Mouse (Mus musculus) lung, postnatal 0 days (tissue): ENCODE measurements around the gene Ugt1a10. TPM values are rescaled to one million over a fixed set of nuclear protein-coding genes. Genes with fewer than 3 reads are reported as not detected.
A peak's percentile ranks its signal among the peaks of the same experiment; 100 is the strongest.
"Not testable (repeated sequence)": the region's sequence is repeated elsewhere in the genome, so short reads cannot be mapped to it uniquely, and the experiment has no call there.

Source experiments
- ATAC-seq: fragments of 200-750 bp; cut with Nextera tagmentation; 2 replicates; pipeline ENCODE4 v1.8.0; 2017; ENCODE audit warnings: moderate library complexity
- DNase-seq: peaks from one replicate; pipeline ENCODE4 v3.0.0-alpha.2; 2016; ENCODE audit warnings: low spot score
- H3K27ac ChIP-seq: fragments of 300-500 bp; sonication (generic); 2 replicates; pipeline ENCODE4 v1.5.1; 2014; ENCODE audit warnings: antibody characterized with exemption, mild to moderate bottlenecking, low read length, mixed read lengths
- H3K27me3 ChIP-seq: fragments of 300-500 bp; sonication (generic); replicated peaks from 2 replicates; pipeline ENCODE4 v1.6.1; 2014; ENCODE audit warnings: low read length, mixed read lengths; ENCODE audit not compliant: insufficient read depth
- H3K36me3 ChIP-seq: fragments of 300-500 bp; sonication (generic); 2 replicates; pipeline ENCODE4 v1.6.1; 2014; ENCODE audit warnings: low read length, mixed read lengths; ENCODE audit not compliant: insufficient read depth
- H3K4me1 ChIP-seq: fragments of 300-500 bp; sonication (generic); 2 replicates; pipeline ENCODE4 v1.6.1; 2014; ENCODE audit warnings: antibody characterized with exemption, low read depth, low read length, mixed read lengths; ENCODE audit not compliant: insufficient read depth
- H3K4me2 ChIP-seq: fragments of 300-500 bp; sonication (generic); replicated peaks from 2 replicates; pipeline ENCODE4 v1.6.1; 2014; ENCODE audit warnings: low read depth, mild to moderate bottlenecking, low read length, moderate library complexity, mixed read lengths
- H3K4me3 ChIP-seq: fragments of 300-500 bp; sonication (generic); 2 replicates; pipeline ENCODE4 v1.5.1; 2014; ENCODE audit warnings: low read depth, low read length
- H3K9ac ChIP-seq: fragments of 300-500 bp; sonication (generic); replicated peaks from 2 replicates; pipeline ENCODE4 v1.6.1; 2014; ENCODE audit warnings: low read depth, mild to moderate bottlenecking
- H3K9me3 ChIP-seq: fragments of 300-500 bp; sonication (generic); 2 replicates; pipeline ENCODE4 v1.6.1; 2016; ENCODE audit warnings: low read length, mixed read lengths
- CTCF ChIP-seq: IDR thresholded peaks from 2 replicates; pipeline ENCODE4 v1.5.1; 2016; ENCODE audit warnings: antibody characterized with exemption, mild to moderate bottlenecking
- EP300 ChIP-seq: IDR thresholded peaks from 2 replicates; pipeline ENCODE4 v1.6.1; 2016; ENCODE audit warnings: antibody characterized with exemption, mild to moderate bottlenecking, control low read depth
- WGBS: fragments of 180-500 bp; shearing (Covaris S2); extraction: QIAGEN DNeasy Blood & Tissue Kit; methylation state at CpG from one replicate; pipeline ENCODE4 v1.1.7; 2014; 5-methylcytosine and 5-hydroxymethylcytosine counted together
- polyA plus RNA-seq: library from polyadenylated mRNA; unstranded; fragments of >200 nt; fragmentation: Nextera tagmentation; extraction: Ambion mirVana; gene quantifications from 2 replicates; pipeline ENCODE4 v1.2.1, GENCODE M21; 2015

Ugt1a10 gene
- polyA plus RNA-seq, 1 experiment from 2014 or later = not detected

DNA sequence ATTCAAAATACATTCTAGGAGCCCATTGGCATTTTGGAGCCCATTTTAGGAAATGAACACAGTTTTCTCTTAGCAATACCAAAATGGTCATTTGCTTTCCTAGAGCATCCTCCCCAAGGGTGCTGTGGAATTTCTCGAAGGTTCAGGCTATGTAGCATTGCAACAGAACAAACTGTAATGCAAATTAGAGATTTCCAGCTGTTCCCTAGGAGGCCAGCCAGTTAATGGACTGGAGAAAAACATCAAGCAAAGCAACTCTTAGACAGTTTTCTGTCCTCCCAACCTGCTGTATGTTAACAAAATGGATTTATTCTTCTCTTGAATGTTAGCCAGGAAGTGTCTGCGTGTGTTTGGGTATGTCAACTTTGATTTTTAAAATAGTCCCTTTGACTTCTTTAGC lies 81.5 kb downstream of the Ugt1a10 start:
- ATAC-seq (no peak), DNase-seq (peak; percentile 19)
- TF ChIP-seq EP300 (no peak), CTCF (no peak)
- Histone ChIP-seq H3K4me1 (peaks cover 8% of the 10 kb centered on the region; the same call in 1 of the 2 replicates), H3K9me3 (no peaks in the 10 kb centered on the region), H3K27me3 (no peaks in the 10 kb centered on the region), H3K4me2 (no peak overlapping the region), H3K4me3 (no peak overlapping the region), H3K9ac (no peak overlapping the region), H3K27ac (no peak overlapping the region), H3K36me3 (no peaks in the 10 kb centered on the region)
- 39% methylated on average over 2 of the region's 2 CpGs for WGBS

DNA sequence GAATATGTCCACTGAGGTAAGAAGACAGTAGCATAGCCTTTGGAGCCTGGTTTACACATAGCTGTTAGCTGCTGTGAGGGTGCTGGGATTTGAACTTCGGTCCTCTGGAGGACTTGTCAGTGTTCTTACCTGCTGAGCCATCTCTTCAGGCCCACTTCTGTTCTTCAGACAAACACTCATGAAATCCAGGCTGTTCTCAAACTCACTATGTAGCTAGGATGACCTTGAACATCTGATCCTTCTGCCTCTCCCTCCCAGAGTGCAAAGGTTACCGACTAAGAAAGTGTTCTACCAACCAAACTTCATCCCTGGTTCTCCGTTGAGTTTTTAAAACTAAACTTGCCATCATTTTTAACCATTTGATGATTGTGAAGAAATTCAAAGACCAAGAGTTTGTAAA lies 82.1 kb downstream of the Ugt1a10 start:
- no peaks in the 10 kb centered on the region for H3K9me3 ChIP-seq
- 71% methylated on average over 3 of the region's 3 CpGs for WGBS
- no peak overlapping the region for H3K27ac ChIP-seq
- no peak overlapping the region for H3K4me3 ChIP-seq
- H3K9ac ChIP-seq = no peak overlapping the region
- DNase-seq (no peak), ATAC-seq (no peak)
- TF ChIP-seq CTCF (no peak), EP300 (no peak)
- H3K4me2 ChIP-seq = no peak overlapping the region
- no peaks in the 10 kb centered on the region for H3K27me3 ChIP-seq
- no peaks in the 10 kb centered on the region for H3K36me3 ChIP-seq
- peaks cover 8% of the 10 kb centered on the region; the same call in 1 of the 2 replicates for H3K4me1 ChIP-seq

DNA sequence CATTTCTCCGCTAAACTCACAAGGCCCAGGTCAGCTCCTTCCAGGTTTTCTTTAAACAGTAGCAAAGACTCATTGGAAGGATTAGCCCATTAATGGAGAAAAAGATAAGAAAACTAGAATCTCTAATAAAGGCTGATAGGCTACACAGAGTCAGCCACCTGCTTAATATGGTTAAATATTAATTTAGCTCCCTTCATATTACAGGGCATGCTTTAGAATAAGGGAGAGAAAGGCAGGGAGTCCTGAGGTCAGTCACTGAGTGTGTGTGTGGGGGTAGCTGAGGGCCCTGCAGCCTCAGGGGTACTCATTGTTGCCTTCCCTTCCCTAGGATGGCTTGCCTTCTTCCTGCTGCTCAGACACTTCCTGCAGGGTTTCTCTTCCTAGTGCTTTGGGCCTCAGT lies 83.0 kb downstream of the Ugt1a10 start:
- DNase-seq = no peak
- no peak overlapping the region for H3K4me2 ChIP-seq
- H3K4me1 ChIP-seq = peaks cover 8% of the 10 kb centered on the region; the same call in 1 of the 2 replicates
- H3K4me3 ChIP-seq = no peak overlapping the region
- no peaks in the 10 kb centered on the region for H3K27me3 ChIP-seq
- ATAC-seq = no peak
- 84% methylated on average over 1 of the region's 1 CpGs for WGBS
- TF ChIP-seq EP300 = no peak
- TF ChIP-seq CTCF = no peak
- no peaks in the 10 kb centered on the region for H3K36me3 ChIP-seq
- H3K9ac ChIP-seq = no peak overlapping the region
- no peak overlapping the region for H3K27ac ChIP-seq
- no peaks in the 10 kb centered on the region for H3K9me3 ChIP-seq

DNA sequence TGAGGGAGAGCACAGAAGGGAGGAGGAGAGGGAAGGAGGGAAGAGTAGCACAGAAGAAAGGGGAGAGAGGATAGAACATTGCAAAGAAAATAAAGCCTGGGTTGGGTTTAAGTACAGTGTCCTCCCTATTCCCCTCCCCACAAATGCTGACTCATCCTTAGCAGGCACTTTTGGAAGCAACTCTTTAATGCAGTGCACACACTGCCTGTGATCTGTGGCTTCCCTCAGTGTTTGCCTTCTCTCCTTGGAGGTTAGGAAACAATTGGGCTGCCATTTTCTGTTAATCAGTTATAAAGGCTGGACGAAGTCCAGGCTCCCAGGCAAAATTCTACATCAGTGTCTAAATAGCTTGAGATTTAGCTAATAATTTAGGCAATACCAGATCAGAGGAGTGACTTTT lies 85.3 kb downstream of the Ugt1a10 start:
- H3K27ac ChIP-seq, H3K4me1 ChIP-seq, H3K36me3 ChIP-seq, H3K4me3 ChIP-seq, DNase-seq, H3K9ac ChIP-seq, H3K4me2 ChIP-seq, H3K27me3 ChIP-seq, H3K9me3 ChIP-seq: not testable (repeated sequence)
- ATAC-seq = peak; percentile 78
- 52% methylated on average over 1 of the region's 1 CpGs for WGBS

DNA sequence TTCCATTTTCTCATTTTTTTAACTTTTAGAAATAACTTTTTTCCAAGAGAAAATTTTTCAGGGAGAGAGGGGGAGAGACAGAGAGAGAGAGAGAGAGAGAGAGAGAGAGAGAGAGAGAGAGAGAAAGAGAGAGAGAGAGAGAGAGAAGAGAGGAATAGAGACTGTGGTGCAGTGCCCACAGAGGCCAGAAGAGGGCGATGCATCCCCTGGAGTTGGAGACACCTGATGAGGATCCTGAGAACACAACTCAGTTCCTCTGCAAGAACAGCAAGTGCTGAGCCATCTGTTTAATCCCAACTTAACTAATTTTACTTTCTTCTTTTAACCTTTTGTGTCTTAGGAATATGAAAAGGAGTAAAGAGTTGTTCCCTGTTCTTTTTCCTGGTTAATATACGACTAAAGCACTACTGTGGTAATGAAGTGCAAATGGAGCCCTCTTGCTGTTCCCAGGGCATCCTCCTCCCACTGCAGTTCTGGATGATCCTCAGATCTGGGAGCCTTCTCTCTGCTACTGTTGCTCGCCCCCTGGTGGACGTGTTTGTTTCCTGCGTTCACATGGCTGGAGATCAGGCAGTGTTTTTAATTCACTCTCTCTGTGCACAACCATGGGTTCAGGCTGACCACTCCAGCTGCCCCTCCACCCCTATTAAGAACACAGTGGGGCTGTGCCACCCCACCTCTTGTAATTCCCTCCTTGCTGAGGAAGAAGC lies 88.9 kb downstream of the Ugt1a10 start:
- not testable (repeated sequence) for H3K4me1 ChIP-seq, H3K4me2 ChIP-seq, DNase-seq, H3K36me3 ChIP-seq, H3K9me3 ChIP-seq, H3K4me3 ChIP-seq, H3K27ac ChIP-seq, H3K9ac ChIP-seq, H3K27me3 ChIP-seq
- peak; percentile 58 for TF ChIP-seq CTCF
- WGBS = 2% methylated on average over 5 of the region's 5 CpGs
- ATAC-seq = peak; percentile 77

DNA sequence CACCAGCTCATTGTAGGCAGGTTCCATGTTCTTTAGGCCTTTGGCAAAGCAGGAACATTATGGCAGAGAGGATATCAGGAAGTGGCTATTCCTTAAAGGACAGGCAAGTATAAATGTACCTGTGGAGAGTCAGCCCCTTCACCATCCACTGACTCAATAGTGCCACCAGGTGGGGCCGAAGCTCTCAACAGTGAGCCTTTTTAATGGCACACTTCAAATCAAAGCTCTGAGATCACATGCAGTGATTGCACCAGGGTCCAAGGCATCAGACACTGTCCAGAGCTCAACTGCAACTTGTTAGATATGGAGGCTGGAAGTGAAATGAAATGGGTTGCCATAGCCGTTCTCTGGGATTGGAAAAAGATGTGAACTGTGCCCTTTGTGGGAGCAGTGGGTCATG lies 90.1 kb downstream of the Ugt1a10 start:
- not testable (repeated sequence) for H3K27me3 ChIP-seq, H3K4me3 ChIP-seq, H3K9ac ChIP-seq, H3K27ac ChIP-seq, H3K4me1 ChIP-seq, H3K4me2 ChIP-seq, ATAC-seq, H3K36me3 ChIP-seq, H3K9me3 ChIP-seq
- WGBS = 67% methylated on average over 2 of the region's 2 CpGs
- TF ChIP-seq CTCF = peak; percentile 55
- peak; percentile 40 for DNase-seq

DNA sequence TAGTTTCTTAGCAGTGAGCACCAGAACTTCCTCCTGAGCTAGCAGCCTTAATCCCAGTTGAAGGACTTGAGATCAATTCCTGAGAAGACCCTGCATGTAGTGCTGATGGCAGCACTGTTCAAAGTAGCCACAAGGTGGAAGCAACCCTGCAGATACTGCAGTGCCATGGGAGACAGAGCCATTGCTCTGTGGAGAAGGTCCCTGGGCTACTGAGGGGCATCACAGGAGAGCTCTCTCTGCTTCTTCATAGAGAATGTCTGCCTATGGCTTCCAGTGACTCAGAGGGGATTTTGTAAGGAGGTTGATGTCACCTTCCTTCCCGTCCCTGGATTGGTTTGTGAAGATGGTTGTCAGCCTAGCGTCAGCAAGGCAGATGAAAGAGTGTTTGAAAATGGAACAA lies 94.9 kb downstream of the Ugt1a10 start:
- H3K27me3 ChIP-seq, H3K4me3 ChIP-seq, H3K27ac ChIP-seq, H3K4me1 ChIP-seq, H3K9ac ChIP-seq, DNase-seq, H3K4me2 ChIP-seq, ATAC-seq, H3K36me3 ChIP-seq, H3K9me3 ChIP-seq: not testable (repeated sequence)
- peak; percentile 53 for TF ChIP-seq CTCF
- WGBS = 40% methylated on average over 1 of the region's 2 CpGs
